Mouse (Mus musculus): Measurements from ENCODE around the gene Zdhhc3. TPM values are rescaled to one million over a fixed set of nuclear protein-coding genes. Genes with fewer than 3 reads are reported as not detected.
A peak's percentile ranks its signal among the peaks of the same experiment; 100 is the strongest.

The Zdhhc3 gene
- polyA plus RNA-seq, 1 experiment = 24.7 TPM

DNA sequence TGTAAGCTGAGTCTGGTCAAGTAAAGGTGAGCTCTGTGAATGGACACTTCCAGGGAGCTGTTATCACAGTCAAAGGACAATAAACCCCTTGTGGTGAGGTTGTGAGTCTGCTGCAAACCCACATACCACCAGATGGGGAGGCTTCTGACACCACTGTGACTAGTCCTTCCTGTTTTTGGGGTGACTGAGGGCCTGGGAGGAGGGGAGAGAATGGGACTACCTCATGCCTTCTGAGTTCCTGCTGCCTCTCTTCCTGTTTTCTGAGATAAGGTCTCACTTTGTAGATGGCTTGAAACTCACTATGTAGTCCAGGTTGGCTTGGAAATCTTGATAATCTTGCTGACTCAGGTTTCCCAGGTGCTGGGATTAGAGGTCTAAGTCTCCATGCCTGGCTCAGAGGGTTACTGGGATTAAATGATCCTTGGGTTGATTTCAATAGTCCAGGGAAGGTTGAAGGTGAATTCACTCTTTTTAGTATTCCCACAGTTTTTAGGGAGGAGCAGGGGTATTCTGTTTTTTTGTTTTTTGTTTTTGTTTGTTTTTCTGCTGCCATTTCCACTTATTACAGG, 54.2 kb downstream of the Zdhhc3 start:
- no peaks in the 10 kb centered on the region for H3K27me3 ChIP-seq (ENCODE audit: control insufficient read depth, insufficient read depth, low read length)
- no peak overlapping the region for H3K4me3 ChIP-seq (ENCODE audit: control insufficient read depth, low read depth, low read length)
- no peaks in the 10 kb centered on the region for H3K4me1 ChIP-seq (ENCODE audit: control insufficient read depth, insufficient read depth, low read length)
- H3K27ac ChIP-seq (ENCODE audit: control insufficient read depth, insufficient read depth, low read depth, low read length) = no peak overlapping the region
- H3K36me3 ChIP-seq (ENCODE audit: control insufficient read depth, insufficient read depth, low read length) = no peaks in the 10 kb centered on the region
- no peak for TF ChIP-seq POLR2A (IDR thresholded peaks at IDR 0.05; ENCODE audit: control insufficient read depth, low read depth, low read length)
- no peak for TF ChIP-seq CTCF (IDR thresholded peaks at IDR 0.05; ENCODE audit: control insufficient read depth, insufficient read depth, insufficient replicate concordance, low read depth, low read length)

- H3K27ac ChIP-seq (ENCODE audit: control insufficient read depth, insufficient read depth, low read depth, low read length) = no peak overlapping the region
- no peaks in the 10 kb centered on the region for H3K4me1 ChIP-seq (ENCODE audit: control insufficient read depth, insufficient read depth, low read length)
- H3K27me3 ChIP-seq (ENCODE audit: control insufficient read depth, insufficient read depth, low read length) = no peaks in the 10 kb centered on the region
- no peak overlapping the region for H3K4me3 ChIP-seq (ENCODE audit: control insufficient read depth, low read depth, low read length)
- no peak for TF ChIP-seq POLR2A (IDR thresholded peaks at IDR 0.05; ENCODE audit: control insufficient read depth, low read depth, low read length)
- no peak for TF ChIP-seq CTCF (IDR thresholded peaks at IDR 0.05; ENCODE audit: control insufficient read depth, insufficient read depth, insufficient replicate concordance, low read depth, low read length)
- H3K36me3 ChIP-seq (ENCODE audit: control insufficient read depth, insufficient read depth, low read length) = no peaks in the 10 kb centered on the region
These were observed 65.3 kb downstream of the Zdhhc3 start for GRCm38 (mm10) chr9:123047665-123048064.

DNA sequence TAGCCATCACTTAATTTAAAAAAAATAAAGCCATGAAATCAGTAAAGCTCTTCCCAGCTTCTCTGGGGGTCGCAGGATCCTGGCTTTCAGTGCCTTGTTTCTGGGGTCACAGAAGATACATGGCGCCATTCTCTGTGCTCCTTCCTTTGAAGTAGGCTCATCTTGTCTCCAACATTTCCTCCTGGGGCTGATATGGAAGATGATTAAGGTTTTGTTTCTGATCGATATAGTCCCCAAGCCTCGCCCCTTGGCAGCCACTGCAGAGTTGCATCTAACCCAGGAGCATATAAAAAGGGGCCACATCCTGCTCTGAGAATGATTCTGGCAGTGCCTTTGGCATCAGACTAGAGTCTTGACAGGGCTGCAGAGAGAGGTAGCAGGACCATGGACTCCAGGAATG, 78.6 kb downstream of the Zdhhc3 start, which contains the start of gene Tgm4:
TSS of gene Tgm4 (plus strand) at position 301 of the 400 bp plus-strand sequence.
- no peak within 1 kb of the TSS for H3K4me3 ChIP-seq (ENCODE audit: control insufficient read depth, low read depth, low read length)
- TF ChIP-seq CTCF (IDR thresholded peaks at IDR 0.05; ENCODE audit: control insufficient read depth, insufficient read depth, insufficient replicate concordance, low read depth, low read length) (no peak), POLR2A (IDR thresholded peaks at IDR 0.05; ENCODE audit: control insufficient read depth, low read depth, low read length) (no peak)
- no peaks in the 10 kb centered on the region for H3K4me1 ChIP-seq (ENCODE audit: control insufficient read depth, insufficient read depth, low read length)
- no peaks in the 10 kb centered on the region for H3K36me3 ChIP-seq (ENCODE audit: control insufficient read depth, insufficient read depth, low read length)
- no peak within 1 kb of the TSS for H3K27ac ChIP-seq (ENCODE audit: control insufficient read depth, insufficient read depth, low read depth, low read length)
- no peaks in the 10 kb centered on the region for H3K27me3 ChIP-seq (ENCODE audit: control insufficient read depth, insufficient read depth, low read length)

GRCm38 (mm10) chr9:123031496-123032246, 81.3 kb downstream of the Zdhhc3 start:
- Histone ChIP-seq H3K4me1 (ENCODE audit: control insufficient read depth, insufficient read depth, low read length) (no peaks in the 10 kb centered on the region), H3K36me3 (ENCODE audit: control insufficient read depth, insufficient read depth, low read length) (no peaks in the 10 kb centered on the region), H3K4me3 (ENCODE audit: control insufficient read depth, low read depth, low read length) (no peak overlapping the region), H3K27ac (ENCODE audit: control insufficient read depth, insufficient read depth, low read depth, low read length) (no peak overlapping the region), H3K27me3 (ENCODE audit: control insufficient read depth, insufficient read depth, low read length) (no peaks in the 10 kb centered on the region)
- TF ChIP-seq POLR2A (IDR thresholded peaks at IDR 0.05; ENCODE audit: control insufficient read depth, low read depth, low read length) (no peak), CTCF (IDR thresholded peaks at IDR 0.05; ENCODE audit: control insufficient read depth, insufficient read depth, insufficient replicate concordance, low read depth, low read length) (no peak)

DNA sequence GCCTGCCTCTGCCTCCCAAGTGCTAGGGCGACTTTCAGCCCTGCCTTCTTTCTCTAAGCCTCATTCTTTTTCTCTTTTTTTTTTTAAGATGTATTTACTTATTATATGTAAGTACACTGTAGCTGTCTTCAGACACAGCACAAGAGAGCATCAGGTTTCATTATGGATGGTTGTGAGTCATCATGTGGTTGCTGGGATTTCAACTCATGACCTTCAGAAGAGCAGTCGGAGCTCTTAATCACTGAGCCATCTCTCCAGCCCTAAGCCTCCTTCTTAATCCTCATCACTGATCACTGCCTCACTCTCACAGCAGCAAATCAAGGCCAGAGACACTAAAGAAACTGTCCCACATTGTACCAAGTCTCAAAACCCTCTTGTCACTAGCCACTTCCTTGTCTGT, 88.8 kb downstream of the Zdhhc3 start:
- no peak overlapping the region for H3K4me3 ChIP-seq (ENCODE audit: control insufficient read depth, low read depth, low read length)
- H3K36me3 ChIP-seq (ENCODE audit: control insufficient read depth, insufficient read depth, low read length) = no peaks in the 10 kb centered on the region
- H3K27me3 ChIP-seq (ENCODE audit: control insufficient read depth, insufficient read depth, low read length) = no peaks in the 10 kb centered on the region
- no peak overlapping the region for H3K27ac ChIP-seq (ENCODE audit: control insufficient read depth, insufficient read depth, low read depth, low read length)
- TF ChIP-seq CTCF (IDR thresholded peaks at IDR 0.05; ENCODE audit: control insufficient read depth, insufficient read depth, insufficient replicate concordance, low read depth, low read length) (no peak), POLR2A (IDR thresholded peaks at IDR 0.05; ENCODE audit: control insufficient read depth, low read depth, low read length) (no peak)
- peaks cover 6% of the 10 kb centered on the region for H3K4me1 ChIP-seq (ENCODE audit: control insufficient read depth, insufficient read depth, low read length)

DNA sequence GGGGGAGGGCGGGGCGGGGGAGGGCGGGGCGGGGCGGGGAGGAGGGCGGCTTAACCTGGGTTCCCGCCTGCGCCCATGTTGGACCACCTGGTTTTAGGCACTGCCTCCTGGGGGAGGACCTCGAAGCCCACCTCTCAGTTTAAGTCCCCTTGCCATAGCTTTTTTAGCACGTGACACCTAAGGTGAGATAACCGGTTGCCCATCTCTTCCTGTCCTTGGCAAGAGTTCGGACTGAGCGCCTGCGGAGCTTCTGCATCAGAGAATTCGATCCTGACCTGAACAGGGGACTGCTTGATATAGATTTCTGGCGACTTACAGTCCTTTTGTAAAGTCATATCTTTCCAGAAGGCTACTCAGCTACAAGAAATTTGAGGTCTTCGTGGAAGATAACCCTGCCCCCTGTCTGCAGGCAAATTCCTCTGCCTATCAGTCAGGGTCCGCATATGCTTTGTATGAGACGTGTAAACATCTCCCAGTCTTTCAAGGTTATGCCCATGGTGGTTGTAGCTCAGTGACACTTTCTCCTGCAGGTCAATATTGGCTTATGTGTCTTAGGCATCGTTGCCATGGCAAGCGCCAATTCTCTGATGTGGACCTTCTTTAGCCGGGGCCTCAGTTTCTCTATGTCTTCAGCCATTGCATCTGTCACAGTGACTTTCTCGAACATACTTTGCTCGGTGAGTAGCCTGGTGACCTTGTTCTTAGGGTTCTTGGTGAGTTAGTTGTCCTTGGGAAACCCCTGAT, 91.2 kb downstream of the Zdhhc3 start:
- TF ChIP-seq POLR2A (IDR thresholded peaks at IDR 0.05; ENCODE audit: control insufficient read depth, low read depth, low read length) = no peak
- no peak for TF ChIP-seq CTCF (IDR thresholded peaks at IDR 0.05; ENCODE audit: control insufficient read depth, insufficient read depth, insufficient replicate concordance, low read depth, low read length)
- Histone ChIP-seq H3K27ac (ENCODE audit: control insufficient read depth, insufficient read depth, low read depth, low read length) (no peak overlapping the region), H3K4me3 (ENCODE audit: control insufficient read depth, low read depth, low read length) (peak overlapping the region; percentile 71), H3K4me1 (ENCODE audit: control insufficient read depth, insufficient read depth, low read length) (peaks cover 6% of the 10 kb centered on the region), H3K27me3 (ENCODE audit: control insufficient read depth, insufficient read depth, low read length) (no peaks in the 10 kb centered on the region), H3K36me3 (ENCODE audit: control insufficient read depth, insufficient read depth, low read length) (no peaks in the 10 kb centered on the region)

GRCm38 (mm10) chr9:123020995-123021631, 91.9 kb downstream of the Zdhhc3 start, which contains the start of gene Tmem42:
Tmem42 (plus strand) TSS chr9:123021326.
- H3K4me1 ChIP-seq (ENCODE audit: control insufficient read depth, insufficient read depth, low read length) = peaks cover 6% of the 10 kb centered on the region
- TF ChIP-seq POLR2A (IDR thresholded peaks at IDR 0.05; ENCODE audit: control insufficient read depth, low read depth, low read length) (no peak), CTCF (IDR thresholded peaks at IDR 0.05; ENCODE audit: control insufficient read depth, insufficient read depth, insufficient replicate concordance, low read depth, low read length) (no peak)
- peak within 1 kb of the TSS; percentile 91 for H3K4me3 ChIP-seq (ENCODE audit: control insufficient read depth, low read depth, low read length)

More at GRCm38 (mm10) chr9:123020995-123021631, 91.9 kb downstream of the Zdhhc3 start, which contains the start of gene Tmem42:
- Histone ChIP-seq H3K36me3 (ENCODE audit: control insufficient read depth, insufficient read depth, low read length) (no peaks in the 10 kb centered on the region), H3K27ac (ENCODE audit: control insufficient read depth, insufficient read depth, low read depth, low read length) (peak within 1 kb of the TSS; percentile 91), H3K27me3 (ENCODE audit: control insufficient read depth, insufficient read depth, low read length) (no peaks in the 10 kb centered on the region)

Data from testis, adult 2 months (tissue).